Mouse (Mus musculus): ENCODE data around the gene Ica1.

The Ica1 gene

DNA sequence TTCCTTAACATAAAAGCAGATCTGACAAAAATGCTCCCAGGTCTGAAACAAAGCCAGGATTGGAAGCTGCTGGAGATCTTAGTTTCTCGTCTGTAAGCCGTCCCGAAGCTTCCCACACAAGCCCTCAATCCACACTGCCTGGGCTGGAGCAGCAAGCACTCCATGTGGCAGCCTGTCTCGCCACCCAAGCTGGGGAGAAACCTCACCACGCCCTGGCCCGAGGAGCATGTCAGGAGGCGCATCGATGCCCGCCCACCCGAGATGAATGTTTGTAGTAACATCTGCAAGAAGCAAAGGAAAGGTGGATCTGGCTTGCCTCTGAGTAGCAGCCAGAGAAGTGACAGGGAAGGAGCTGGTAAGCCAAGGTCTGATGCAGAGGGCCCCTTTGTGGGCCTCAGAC is 133.6 kb downstream of the Ica1 start:
- no peak for DNase-seq (ENCODE audit: low spot score)

DNA sequence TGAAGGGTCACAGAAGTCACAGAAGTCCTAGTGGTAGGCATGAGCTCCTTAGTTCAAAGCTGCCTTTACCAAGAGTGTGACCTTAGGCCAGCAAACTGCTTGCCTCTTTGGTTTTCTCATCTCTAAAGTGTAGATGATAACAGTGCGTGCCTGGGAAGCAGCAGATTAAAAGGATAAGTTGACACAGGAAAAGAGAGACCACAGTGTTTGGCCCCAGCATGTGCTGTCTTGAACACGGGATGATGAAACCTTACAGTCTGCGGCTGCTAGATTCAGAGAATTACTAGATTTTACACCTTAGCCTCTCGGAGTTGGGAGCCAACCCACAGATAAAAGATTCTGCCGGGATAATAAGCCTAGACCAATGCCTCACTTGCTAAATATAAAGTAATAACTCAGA is 137.4 kb downstream of the Ica1 start:
- DNase-seq (ENCODE audit: low spot score) = no peak

DNA sequence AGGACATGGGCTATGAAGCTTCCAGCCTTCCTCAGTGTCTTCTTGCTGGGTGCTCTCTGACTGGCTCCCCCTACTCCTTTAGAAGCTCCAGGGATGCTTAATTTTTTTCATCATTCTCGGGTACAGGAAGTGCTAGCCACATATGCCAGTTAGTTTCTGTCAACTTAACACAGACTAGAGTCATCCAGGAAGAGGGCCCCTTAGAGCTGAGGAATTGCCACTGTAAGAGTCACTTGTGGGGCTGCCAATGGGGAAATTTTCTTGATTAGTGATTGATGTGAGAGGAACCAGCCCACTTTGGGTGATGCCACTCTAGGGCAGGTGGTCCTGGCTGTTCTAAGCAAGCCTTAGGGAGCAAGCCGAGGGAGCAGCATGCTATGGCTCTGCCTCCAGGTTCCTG is 138.8 kb downstream of the Ica1 start:
- DNase-seq (ENCODE audit: low spot score) = no peak

DNA sequence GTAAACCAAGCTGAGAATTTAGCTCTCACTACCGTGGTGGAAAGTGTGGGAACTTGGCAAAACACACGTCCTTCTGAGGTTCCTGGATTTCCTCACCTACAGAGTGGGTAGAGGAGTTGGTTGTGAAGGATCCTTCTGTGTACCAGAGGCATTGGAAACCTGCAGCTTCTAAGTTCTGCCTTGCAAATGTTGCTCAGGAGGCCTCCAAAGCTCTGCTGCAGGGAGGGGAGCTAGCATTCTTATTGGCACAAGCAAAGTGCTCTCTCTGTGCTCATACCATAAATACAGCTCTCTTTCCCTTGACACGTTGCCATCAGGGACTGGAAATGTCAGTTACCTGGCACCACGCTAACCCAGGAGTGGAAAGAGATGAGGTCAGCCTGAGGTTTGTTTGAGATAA is 139.4 kb downstream of the Ica1 start:
- DNase-seq (ENCODE audit: low spot score) = no peak

DNA sequence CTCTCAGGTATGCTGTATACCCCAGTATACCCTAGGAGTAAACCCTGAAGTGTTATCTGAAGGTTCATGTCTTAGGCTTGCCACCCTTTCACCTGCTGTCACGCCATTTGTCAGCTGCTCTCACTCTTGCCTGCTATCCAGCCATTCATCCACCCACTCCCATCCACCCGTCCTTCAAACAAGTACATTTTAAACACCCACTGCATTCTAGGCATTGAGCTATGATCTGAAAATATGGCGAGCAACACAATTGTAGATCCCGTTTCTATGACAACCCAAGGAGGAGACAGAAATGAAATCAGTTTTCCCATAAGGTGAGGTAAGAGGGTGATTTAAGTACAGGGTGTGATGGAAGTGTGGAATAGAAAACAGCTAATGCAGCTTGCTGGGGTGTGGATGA is 140.2 kb downstream of the Ica1 start:
- no peak for DNase-seq (ENCODE audit: low spot score)

DNA sequence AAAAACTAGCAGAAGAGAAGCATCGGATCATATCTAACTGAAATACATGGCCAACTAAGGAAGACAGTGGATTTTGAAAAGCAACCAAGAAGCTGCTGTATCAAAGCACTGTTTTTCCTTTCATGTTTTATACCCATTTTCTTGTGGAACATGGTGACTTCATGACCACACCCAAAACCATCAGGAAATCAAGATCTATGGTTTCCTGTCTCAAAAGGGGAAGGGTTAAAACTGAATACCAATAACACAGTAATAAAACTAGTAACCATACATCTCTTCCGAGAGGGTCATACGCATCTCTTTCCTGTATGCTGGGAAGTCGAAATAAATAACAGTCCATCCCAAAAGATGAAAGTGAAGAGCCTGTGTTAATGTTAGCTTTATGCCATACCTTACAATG is 145.6 kb downstream of the Ica1 start:
- DNase-seq (ENCODE audit: low spot score) = no peak

DNA sequence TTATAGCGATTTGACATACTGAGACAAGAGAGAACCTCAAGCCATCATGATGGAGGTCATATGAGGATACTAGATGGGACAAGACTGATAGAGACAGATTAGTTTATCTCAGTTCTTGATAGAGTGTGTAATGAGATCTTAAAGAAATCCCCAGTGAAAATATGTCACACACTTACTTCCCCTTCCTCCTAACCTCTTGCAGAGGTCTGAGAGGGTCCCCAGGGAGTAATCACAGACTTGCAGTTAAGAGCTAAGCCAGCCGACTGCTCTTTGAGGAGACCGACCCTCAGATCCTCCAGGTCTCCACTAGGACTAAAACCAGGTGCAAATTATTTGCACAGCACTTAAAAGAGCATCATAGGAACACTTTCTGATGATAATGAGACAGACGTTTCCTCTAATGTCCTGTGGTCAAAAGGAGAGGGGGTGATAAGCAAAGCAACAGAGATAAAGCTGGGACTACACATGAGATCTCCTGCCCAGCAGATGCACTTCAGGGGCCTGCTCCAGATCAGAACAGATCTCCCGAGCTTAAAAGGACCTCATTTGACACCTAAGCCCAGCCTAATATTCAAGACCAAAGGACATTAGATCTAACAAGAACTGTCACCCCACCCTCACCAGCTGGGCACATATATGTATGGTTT is 146.2 kb downstream of the Ica1 start:
- no peak for DNase-seq (ENCODE audit: low spot score)

DNA sequence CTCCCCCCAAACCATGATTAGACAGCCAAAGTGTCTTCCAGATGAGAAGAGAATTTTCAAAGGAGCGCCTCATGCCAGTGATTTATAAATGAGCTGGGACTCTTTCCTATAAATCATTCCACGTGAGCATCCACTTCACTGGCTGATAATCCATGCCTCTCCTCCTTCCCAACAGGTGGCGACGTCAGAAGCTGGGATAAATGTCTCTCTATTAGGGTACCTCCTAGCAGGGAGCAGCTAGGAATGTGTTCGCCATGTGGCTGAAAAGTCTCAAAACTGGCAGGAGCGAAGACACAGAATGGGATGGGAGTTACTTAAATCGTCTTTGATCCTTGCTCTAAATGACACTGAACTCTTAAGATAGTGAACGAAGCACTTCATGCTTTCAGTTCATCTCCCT is 146.9 kb downstream of the Ica1 start:
- DNase-seq (ENCODE audit: low spot score) = no peak

DNA sequence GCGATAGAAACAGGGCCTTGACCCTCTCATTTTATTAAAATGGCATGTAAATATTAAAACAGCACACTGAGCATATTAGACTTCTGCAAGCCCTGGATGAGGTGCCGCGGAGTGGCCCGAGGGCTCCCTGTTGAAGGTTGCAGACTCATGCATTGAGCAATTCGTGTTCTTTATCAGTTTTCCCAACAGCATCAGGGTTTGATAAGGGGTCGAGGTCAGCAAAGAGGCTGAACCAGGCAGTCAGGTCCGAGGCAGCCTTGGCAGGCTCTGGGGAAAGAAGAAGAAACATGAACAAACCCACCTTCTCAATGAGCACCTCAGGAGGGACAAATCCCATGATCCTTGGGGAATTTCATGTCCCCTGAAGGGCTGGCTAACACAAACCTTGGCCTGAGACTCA is 147.8 kb downstream of the Ica1 start:
- no peak for DNase-seq (ENCODE audit: low spot score)

DNA sequence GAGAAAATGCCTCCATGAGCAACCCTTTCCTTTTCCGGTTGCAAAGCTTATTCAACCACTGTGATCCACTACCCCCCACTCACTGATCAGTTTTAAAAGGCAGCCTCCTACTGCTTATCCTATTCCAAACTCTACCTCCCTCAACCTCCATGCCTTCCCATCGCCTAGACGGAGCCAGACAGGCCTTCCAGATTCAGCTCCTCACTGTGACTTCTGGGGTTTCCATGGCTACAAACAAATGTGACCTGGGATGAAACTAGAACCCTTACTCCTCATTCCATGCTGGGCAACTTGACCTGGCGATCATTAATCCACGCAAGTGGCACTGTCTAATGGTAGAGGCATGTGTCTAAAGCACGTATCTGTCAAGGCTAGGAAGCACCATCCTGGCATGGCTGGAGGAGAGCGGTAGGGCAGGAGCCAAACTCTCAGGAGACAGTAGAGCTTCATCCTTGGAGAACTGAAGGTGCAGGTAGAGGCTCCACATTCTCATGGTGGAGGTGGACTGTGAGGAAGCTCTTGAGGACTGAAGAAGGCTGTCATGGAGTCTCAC is 149.5 kb downstream of the Ica1 start:
- DNase-seq (ENCODE audit: low spot score) = no peak

DNA sequence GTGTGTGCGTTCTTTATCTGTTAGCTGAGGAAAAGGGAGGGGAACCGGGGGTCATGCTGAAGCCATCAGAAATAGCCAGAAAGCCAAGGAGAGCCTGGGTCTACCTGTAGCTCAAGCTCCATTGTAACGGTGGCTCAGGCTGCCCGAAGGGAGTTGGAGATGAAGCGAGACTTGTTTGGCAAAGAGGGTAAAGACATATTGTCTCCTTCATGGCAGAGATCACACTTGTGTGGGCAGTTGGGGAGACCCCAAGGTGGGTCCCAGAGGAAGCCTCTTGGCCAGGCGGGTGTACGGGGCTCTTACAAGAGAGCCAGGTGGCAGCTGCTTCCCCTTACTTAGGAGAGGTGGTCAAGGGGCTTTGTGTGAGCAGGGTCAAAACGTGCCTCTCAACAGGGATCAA is 150.1 kb downstream of the Ica1 start:
- DNase-seq (ENCODE audit: low spot score) = no peak

DNA sequence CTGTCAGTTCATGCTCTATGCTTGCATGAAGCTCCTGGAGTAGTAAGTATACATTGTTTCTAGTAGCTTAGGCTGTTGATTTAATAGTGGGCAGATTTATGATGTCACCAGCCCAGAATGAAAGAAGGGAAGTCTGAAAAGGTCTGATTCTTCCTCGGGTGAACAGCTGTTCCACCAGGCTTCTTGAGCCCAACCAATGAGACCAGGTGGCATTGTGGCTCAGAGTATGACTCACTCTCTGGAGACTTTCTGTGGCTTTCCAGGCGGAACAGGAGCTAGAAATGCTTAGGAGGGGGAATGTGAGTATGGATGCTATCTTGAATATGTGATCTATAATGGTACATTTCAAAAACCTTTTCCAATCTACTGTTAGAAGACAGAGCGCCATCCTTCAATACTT is 155.2 kb downstream of the Ica1 start:
- DNase-seq (ENCODE audit: low spot score) = no peak

DNA sequence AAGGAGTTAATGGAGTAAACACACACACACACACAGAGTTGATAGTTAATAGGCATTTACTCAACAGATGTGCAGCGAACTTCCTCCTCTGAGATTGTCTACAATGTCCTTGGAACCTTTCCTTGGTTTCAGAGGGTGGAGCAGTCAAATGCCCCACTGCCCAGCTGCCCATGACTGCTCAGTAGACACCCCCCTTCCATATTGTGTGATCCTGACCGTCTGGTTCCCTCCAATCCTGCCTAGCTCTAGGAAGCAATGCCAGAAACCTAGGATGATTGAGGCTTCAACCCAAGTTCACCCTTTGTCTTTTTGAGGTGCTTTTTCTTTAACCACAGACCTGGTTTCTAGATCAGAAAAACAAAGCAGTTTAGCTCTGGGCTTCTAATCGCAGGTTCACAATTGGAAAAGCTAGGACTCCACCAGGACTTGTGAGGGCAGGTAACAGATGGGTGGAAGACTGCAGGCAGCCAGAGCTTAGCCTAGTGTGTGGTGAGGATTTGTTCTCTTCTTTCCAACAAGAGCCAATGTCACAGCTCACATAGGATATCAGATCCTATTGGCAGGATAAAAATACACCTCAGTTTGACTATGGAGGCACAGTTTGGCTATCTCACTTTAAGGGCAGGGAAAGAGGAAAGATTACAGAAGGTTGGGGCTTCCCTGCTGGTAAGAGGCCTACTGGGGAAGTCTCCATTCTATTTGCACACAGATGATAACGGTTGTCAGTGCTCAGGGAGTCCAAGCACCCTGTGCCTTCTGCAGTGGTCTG is 158.5 kb downstream of the Ica1 start:
- DNase-seq (ENCODE audit: low spot score) = no peak

DNA sequence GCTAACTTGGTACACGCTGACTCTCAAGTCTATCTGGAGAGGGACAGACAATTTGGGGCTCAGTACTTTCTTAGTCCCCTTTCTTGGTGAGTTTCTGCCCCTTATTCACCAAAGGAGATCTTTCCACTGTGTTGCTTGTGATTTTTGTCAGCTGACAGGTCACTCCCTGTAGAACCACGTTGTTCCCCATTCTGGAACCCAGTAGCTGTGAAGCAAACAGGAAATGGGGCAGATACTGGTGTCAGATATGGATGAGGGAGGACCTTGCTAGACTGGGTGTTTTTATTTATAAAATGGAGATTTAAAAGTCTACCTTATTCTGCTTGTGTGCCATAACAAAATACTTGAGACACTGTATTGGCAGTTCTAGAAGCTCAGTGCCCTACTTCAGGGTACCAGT is 160.9 kb downstream of the Ica1 start:
- DNase-seq (ENCODE audit: low spot score) = no peak

DNA sequence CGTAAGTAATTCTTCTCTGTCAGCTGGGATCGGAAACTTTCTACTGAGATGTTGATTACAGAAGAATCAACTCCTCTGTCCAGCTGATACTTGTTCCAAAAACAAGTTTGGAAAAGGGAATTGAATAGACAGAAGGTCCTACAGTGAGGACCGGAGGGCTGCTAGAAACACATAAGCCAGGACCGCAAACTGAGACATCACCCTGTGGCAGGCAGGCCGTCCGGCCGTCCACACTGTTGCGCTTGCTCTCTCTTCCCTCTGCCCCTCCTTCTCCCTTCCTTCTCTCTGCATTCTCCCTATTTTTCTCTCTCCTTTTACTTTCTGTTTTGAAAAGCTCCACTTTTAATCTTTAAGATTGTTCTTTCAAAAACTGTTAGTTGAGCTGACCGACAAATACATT is 186.6 kb downstream of the Ica1 start:
- no peak for DNase-seq (ENCODE audit: low spot score)

DNA sequence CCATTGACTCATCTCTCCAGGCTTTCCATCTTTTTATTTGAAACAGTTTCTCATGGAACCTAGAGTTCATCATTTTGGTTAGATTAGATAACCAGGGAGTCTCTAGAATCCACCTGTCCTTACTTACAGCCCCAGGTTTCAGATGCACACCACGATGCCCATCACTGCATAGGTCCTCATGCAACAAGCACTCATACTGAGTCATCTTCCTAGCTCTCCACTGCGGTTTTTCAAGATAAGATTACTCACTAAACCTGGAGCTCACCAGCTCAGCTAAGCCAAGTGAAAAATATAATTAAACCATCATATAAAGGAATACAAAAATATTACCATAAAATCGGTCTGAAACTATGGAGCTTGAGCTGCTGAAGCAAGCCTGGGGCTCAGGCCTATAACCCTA is 194.4 kb downstream of the Ica1 start:
- DNase-seq (ENCODE audit: low spot score) = no peak

DNA sequence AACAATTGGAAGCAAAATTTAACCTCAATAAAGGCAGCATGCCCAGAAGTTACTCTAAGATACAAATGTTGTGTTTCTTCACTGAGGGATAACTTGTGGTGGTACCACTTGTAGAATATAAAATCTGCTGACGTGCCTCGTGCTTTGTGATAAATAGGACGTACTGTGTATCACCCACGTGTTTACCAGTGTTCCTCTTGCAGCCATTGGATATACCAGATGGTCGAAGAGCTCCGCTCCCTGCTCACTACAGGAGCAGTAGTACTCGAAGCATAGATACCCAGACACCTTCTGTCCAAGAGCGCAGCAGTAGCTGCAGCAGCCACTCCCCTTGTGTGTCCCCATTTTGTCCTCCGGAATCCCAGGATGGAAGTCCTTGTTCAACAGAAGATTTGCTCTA is 195.9 kb downstream of the Ica1 start:
- no peak for DNase-seq (ENCODE audit: low spot score)

Measured in c-Kit-positive CD71-positive TER-119-positive erythroid progenitor cells, embryonic 14.5 days (primary cell).